12 mouse cellular contexts compared by ENCODE assay signal in the genomic region with DNA sequence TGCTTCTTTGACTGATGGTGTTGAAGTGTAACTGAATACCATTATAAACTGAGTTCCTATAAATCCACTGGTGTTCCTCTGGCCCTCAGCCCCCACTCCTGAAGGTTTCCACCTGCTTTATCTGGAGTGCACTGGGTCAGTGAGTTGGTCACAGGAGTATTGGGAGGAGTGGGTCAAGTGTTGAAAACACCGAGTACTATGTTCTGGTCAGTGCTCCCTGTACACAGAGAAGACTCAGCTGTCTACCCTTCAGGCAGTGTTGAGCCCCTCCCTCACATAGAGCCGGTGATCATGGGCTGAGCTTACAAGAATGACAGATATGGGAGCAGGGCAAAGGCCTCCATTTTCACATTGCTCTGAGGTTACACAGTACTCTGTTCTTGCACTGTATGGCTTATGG. TPM values are rescaled to one million over a fixed set of nuclear protein-coding genes. Genes with fewer than 3 reads are reported as not detected.
DNase-seq lines count a peak whose midpoint lies in the region; ATAC-seq lines count a peak whose summit lies in the region.
"Had no signal": no experiment of that assay in that cellular context is flagged by ENCODE, and none has a peak within 500 bp of the region (broad histone marks: within the 10 kb centered on the region; RNA-seq: fewer than 3 reads in every experiment).

No protein-coding gene starts in this region.

- 18% methylated on average over 2 of the region's 2 CpGs for WGBS in heart, embryonic 13.5 days
- 91% methylated on average over 2 of the region's 2 CpGs for WGBS in limb, embryonic 12.5 days
- WGBS in limb, embryonic 10.5 days = 78% methylated on average over 2 of the region's 2 CpGs
- WGBS in hindbrain, embryonic 16.5 days = 88% methylated on average over 2 of the region's 2 CpGs
- WGBS in midbrain, embryonic 13.5 days = 80% methylated on average over 2 of the region's 2 CpGs

- H3K9me3 ChIP-seq in heart, embryonic 13.5 days = no peaks in the 10 kb centered on the region
- H3K9me3 ChIP-seq in limb, embryonic 12.5 days = no peaks in the 10 kb centered on the region
- no peaks in the 10 kb centered on the region for H3K9me3 ChIP-seq in limb, embryonic 10.5 days (replicated peaks)
- H3K9me3 ChIP-seq in hindbrain, embryonic 16.5 days (ENCODE audit: control insufficient read depth, low read length) = no peaks in the 10 kb centered on the region
- no peaks in the 10 kb centered on the region for H3K9me3 ChIP-seq in midbrain, embryonic 13.5 days
- H3K9me3 ChIP-seq: embryonic facial prominence, embryonic 15.5 days; limb, embryonic 15.5 days had no signal

- H3K27me3 ChIP-seq in heart, embryonic 13.5 days (replicated peaks) = no peaks in the 10 kb centered on the region
- no peaks in the 10 kb centered on the region for H3K27me3 ChIP-seq in limb, embryonic 12.5 days
- H3K27me3 ChIP-seq in limb, embryonic 10.5 days (ENCODE audit: low read depth, poor library complexity, severe bottlenecking) = no peaks in the 10 kb centered on the region
- H3K27me3 ChIP-seq in hindbrain, embryonic 16.5 days (replicated peaks; ENCODE audit: control insufficient read depth, insufficient read depth, low read length) = no peaks in the 10 kb centered on the region
- no peaks in the 10 kb centered on the region for H3K27me3 ChIP-seq in midbrain, embryonic 13.5 days
- H3K27me3 ChIP-seq: embryonic facial prominence, embryonic 15.5 days; limb, embryonic 15.5 days had no signal

- peaks cover 41% of the 10 kb centered on the region for H3K4me1 ChIP-seq in heart, embryonic 13.5 days
- peaks cover 9% of the 10 kb centered on the region; the same call in 1 of the 2 replicates for H3K4me1 ChIP-seq in limb, embryonic 12.5 days (replicated peaks)
- peaks cover 10% of the 10 kb centered on the region; the same call in 1 of the 2 replicates for H3K4me1 ChIP-seq in limb, embryonic 10.5 days
- H3K4me1 ChIP-seq in hindbrain, embryonic 16.5 days (ENCODE audit: control insufficient read depth, insufficient read depth, low read depth, low read length) = peaks cover 9% of the 10 kb centered on the region
- peaks cover 28% of the 10 kb centered on the region for H3K4me1 ChIP-seq in midbrain, embryonic 13.5 days (replicated peaks)

- DNase-seq in heart, postnatal 14 days = no peak
- no peak for DNase-seq in limb, embryonic 10.5 days (ENCODE audit: low spot score)
- no peak for DNase-seq in testis, postnatal 10 days (ENCODE audit: low spot score)
- DNase-seq in urinary bladder, postnatal 10 days (ENCODE audit: low spot score) = no peak
- DNase-seq: thymus, adult 2 months had no signal

- no peak for ATAC-seq in heart, embryonic 13.5 days (ENCODE audit: extremely low read depth, insufficient number of reproducible peaks, low FRiP score, low TSS enrichment)
- ATAC-seq in limb, embryonic 12.5 days (ENCODE audit: insufficient number of reproducible peaks, insufficient read depth, low FRiP score, low TSS enrichment, low read depth) = peak; percentile 37; the same call in 1 of the 2 replicates
- peak; percentile 47; the same call in 1 of the 2 replicates for ATAC-seq in hindbrain, embryonic 16.5 days
- ATAC-seq in midbrain, embryonic 13.5 days = peak; percentile 59
- ATAC-seq: CD4-positive, CD25-positive, alpha-beta regulatory T cell, adult 4 months had no signal

- peak overlapping the region; percentile 53 for H3K4me2 ChIP-seq in heart, embryonic 13.5 days
- H3K4me2 ChIP-seq in limb, embryonic 12.5 days = no peak overlapping the region
- H3K4me2 ChIP-seq in hindbrain, embryonic 16.5 days (ENCODE audit: low read length) = no peak overlapping the region
- H3K4me2 ChIP-seq in midbrain, embryonic 13.5 days (replicated peaks) = no peak overlapping the region
- H3K4me2 ChIP-seq: embryonic facial prominence, embryonic 15.5 days; limb, embryonic 15.5 days had no signal

- no peak overlapping the region for H3K9ac ChIP-seq in heart, embryonic 13.5 days
- no peak overlapping the region for H3K9ac ChIP-seq in limb, embryonic 12.5 days (replicated peaks)
- H3K9ac ChIP-seq in hindbrain, embryonic 16.5 days (ENCODE audit: low read depth, low read length) = no peak overlapping the region
- no peak overlapping the region for H3K9ac ChIP-seq in midbrain, embryonic 13.5 days (replicated peaks)
- H3K9ac ChIP-seq: embryonic facial prominence, embryonic 15.5 days; limb, embryonic 15.5 days had no signal

- 0 out of 2 replicates have a peak overlapping the region, but pooled peaks have one; percentile 7 for H3K4me3 ChIP-seq in heart, embryonic 13.5 days
- no peak overlapping the region for H3K4me3 ChIP-seq in limb, embryonic 12.5 days (replicated peaks)
- H3K4me3 ChIP-seq in limb, embryonic 10.5 days = no peak overlapping the region
- no peak overlapping the region for H3K4me3 ChIP-seq in hindbrain, embryonic 16.5 days (ENCODE audit: low read length)
- no peak overlapping the region for H3K4me3 ChIP-seq in midbrain, embryonic 13.5 days (replicated peaks)
- H3K4me3 ChIP-seq: embryonic facial prominence, embryonic 15.5 days; limb, embryonic 15.5 days had no signal

- H3K27ac ChIP-seq in heart, embryonic 13.5 days (replicated peaks) = peak overlapping the region; percentile 60
- H3K27ac ChIP-seq in limb, embryonic 12.5 days = no peak overlapping the region
- H3K27ac ChIP-seq in limb, embryonic 10.5 days = no peak overlapping the region
- no peak overlapping the region for H3K27ac ChIP-seq in hindbrain, embryonic 16.5 days (ENCODE audit: low read depth, low read length)
- no peak overlapping the region for H3K27ac ChIP-seq in midbrain, embryonic 13.5 days
- H3K27ac ChIP-seq: embryonic facial prominence, embryonic 15.5 days; limb, embryonic 15.5 days had no signal

- intact Hi-C loops in heart, postnatal 14 days (cut with DNase I) = no loop called here

- no peaks in the 10 kb centered on the region for H3K36me3 ChIP-seq in heart, embryonic 13.5 days
- no peaks in the 10 kb centered on the region for H3K36me3 ChIP-seq in limb, embryonic 12.5 days
- H3K36me3 ChIP-seq in limb, embryonic 10.5 days = no peaks in the 10 kb centered on the region
- H3K36me3 ChIP-seq in hindbrain, embryonic 16.5 days (ENCODE audit: control insufficient read depth, insufficient read depth, low read length) = no peaks in the 10 kb centered on the region; the same call in 1 of the 2 replicates
- 0 out of 2 replicates have a peak, but pooled peaks cover 4% of the 10 kb centered on the region for H3K36me3 ChIP-seq in midbrain, embryonic 13.5 days
- H3K36me3 ChIP-seq: embryonic facial prominence, embryonic 15.5 days; limb, embryonic 15.5 days had no signal

RNA-seq across cellular contexts. Expression of gene Gnaq, which starts 28.6 kb away (rescaled TPM):
- polyA plus RNA-seq in heart, embryonic 13.5 days (2015; fragmentation: Nextera tagmentation; extraction: Ambion mirVana) = 16.9 and 18.3 TPM in 2 replicates
- total RNA-seq in heart, postnatal 14 days (2021) = 10 to 100 TPM; 29.7 to 34.2 TPM
- 23.8 and 25.9 TPM in 2 replicates for polyA plus RNA-seq in limb, embryonic 12.5 days (2016; fragmentation: Nextera tagmentation; extraction: Ambion mirVana)
- 16.8 and 19.6 TPM in 2 replicates for polyA plus RNA-seq in limb, embryonic 10.5 days (2016; fragmentation: Nextera tagmentation; extraction: Ambion mirVana)
- 104 and 105 TPM in 2 replicates for polyA plus RNA-seq in hindbrain, embryonic 16.5 days (2015; fragmentation: Nextera tagmentation; extraction: Ambion mirVana)
- polyA plus RNA-seq in midbrain, embryonic 13.5 days (2015; fragmentation: Nextera tagmentation; extraction: Ambion mirVana) = 79.8 and 82.7 TPM in 2 replicates
